Mouse (Mus musculus) kidney, adult 2 months (tissue): Measurements from ENCODE around the gene Frmd4b.

ENCODE experiments used
- CTCF ChIP-seq: fragments of 200-500 bp; conservative IDR thresholded peaks from 2 replicates; pipeline ENCODE4 v1.5.1; 2011; ENCODE audit warnings: low read depth, mild to moderate bottlenecking, control low read depth, low read length, moderate library complexity, mixed read lengths; ENCODE audit not compliant: insufficient read depth, insufficient read length
- POLR2A ChIP-seq: fragments of 200-500 bp; IDR thresholded peaks from one replicate; pipeline ENCODE4 v1.6.1; 2011; ENCODE audit warnings: low read depth, low read length, control low read depth

- no peak for TF ChIP-seq CTCF
- TF ChIP-seq POLR2A: no peak
These were observed 31.3 kb downstream of the Frmd4b start for GRCm38 (mm10) chr6:97586024-97586423.
